In the genomic region with DNA sequence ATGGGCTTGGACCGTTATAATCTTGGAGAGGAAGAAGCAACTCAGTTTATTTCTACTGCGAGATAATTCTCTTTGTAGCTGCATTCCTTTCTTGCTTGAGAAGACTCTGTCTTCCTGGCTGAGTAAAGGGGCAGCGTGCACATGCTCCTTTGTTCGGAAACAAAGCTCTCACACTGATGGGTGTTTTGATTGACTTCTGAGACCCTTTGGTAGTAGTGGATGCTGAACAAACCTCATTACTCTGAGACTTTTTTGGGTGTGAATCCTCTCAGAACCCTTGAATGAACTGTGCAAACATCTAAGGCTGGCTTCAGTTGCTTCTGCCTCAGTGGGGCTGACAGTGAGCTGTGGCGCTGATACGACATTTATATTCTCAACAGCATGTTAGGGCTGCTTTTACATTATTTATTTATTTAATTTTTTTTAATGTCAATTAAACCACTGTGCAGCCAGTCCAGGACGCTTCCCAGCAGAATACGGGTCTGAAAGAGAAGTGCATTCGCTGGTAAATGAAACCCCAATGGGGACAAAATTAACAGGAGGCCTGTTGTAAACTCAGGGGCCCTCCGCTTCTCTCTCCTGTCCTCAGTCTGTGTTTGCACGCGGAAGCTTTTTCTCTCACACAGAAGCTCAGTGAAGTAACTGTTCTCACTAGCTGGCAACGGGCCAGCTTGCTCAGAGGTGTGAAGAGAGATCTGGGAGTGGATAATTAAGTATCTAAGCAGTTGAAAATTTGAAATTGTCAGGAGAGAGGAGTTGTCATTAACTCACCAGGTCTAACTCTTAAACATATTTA, we compare ENCODE assay signal across 10 mouse cellular contexts.
A peak's percentile ranks its signal among the peaks of the same experiment; 100 is the strongest.
DNase-seq lines count a peak whose midpoint lies in the region; ATAC-seq lines count a peak whose summit lies in the region.
"Had no signal": no experiment of that assay in that cellular context is flagged by ENCODE, and none has a peak within 500 bp of the region (broad histone marks: within the 10 kb centered on the region; RNA-seq: fewer than 3 reads in every experiment).

No protein-coding gene starts in this region.

- peak; percentile 26 for DNase-seq in embryo, embryonic 10 days (ENCODE audit: low spot score)
- no peak for DNase-seq in embryo, embryonic 9.5 days (ENCODE audit: extremely low spot score)
- peak; percentile 63 for DNase-seq in MN1 (ENCODE audit: low spot score)
- peak; percentile 51 for DNase-seq in mesoderm, embryonic 11.5 days (ENCODE audit: low read depth, low spot score)
- no peak for DNase-seq in spleen, postnatal 10 days (ENCODE audit: low spot score in 2 of 2)
- DNase-seq in urinary bladder, postnatal 25 days (ENCODE audit: low spot score), result no peak
- no peak for DNase-seq in layer of hippocampus, adult 18-20 months (ENCODE audit: low spot score in 2 of 2)

- H3K9me3 ChIP-seq in embryonic facial prominence, embryonic 15.5 days (replicated peaks), result no peaks in the 10 kb centered on the region
- H3K9me3 ChIP-seq: lung, embryonic 15.5 days; stomach, embryonic 15.5 days had no signal

- no peaks in the 10 kb centered on the region for H3K27me3 ChIP-seq in embryonic facial prominence, embryonic 15.5 days
- H3K27me3 ChIP-seq: lung, embryonic 15.5 days; stomach, embryonic 15.5 days had no signal

- peaks cover 25% of the 10 kb centered on the region for H3K4me1 ChIP-seq in embryonic facial prominence, embryonic 15.5 days

- no peaks in the 10 kb centered on the region for H3K36me3 ChIP-seq in embryonic facial prominence, embryonic 15.5 days
- H3K36me3 ChIP-seq: lung, embryonic 15.5 days; stomach, embryonic 15.5 days had no signal

- H3K4me2 ChIP-seq in embryonic facial prominence, embryonic 15.5 days (replicated peaks), result no peak overlapping the region
- H3K4me2 ChIP-seq: lung, embryonic 15.5 days; stomach, embryonic 15.5 days had no signal

- no peak overlapping the region for H3K4me3 ChIP-seq in embryonic facial prominence, embryonic 15.5 days (replicated peaks)
- H3K4me3 ChIP-seq: lung, embryonic 15.5 days; stomach, embryonic 15.5 days had no signal

- H3K27ac ChIP-seq in embryonic facial prominence, embryonic 15.5 days (replicated peaks), result 0 out of 2 replicates have a peak overlapping the region, but pooled peaks have one; percentile 1
- H3K27ac ChIP-seq: lung, embryonic 15.5 days; stomach, embryonic 15.5 days had no signal

- 58% methylated on average over 13 of the region's 13 CpGs for WGBS in embryonic facial prominence, embryonic 15.5 days

- no peak overlapping the region for H3K9ac ChIP-seq in embryonic facial prominence, embryonic 15.5 days
- H3K9ac ChIP-seq: lung, embryonic 15.5 days; stomach, embryonic 15.5 days had no signal

- ATAC-seq in embryonic facial prominence, embryonic 15.5 days (ENCODE audit: insufficient number of reproducible peaks, low FRiP score, low TSS enrichment, low read depth), result no peak

Comparison
In these comparisons a context has a peak if more than half of its experiments do, and no peak if none do; other contexts are left out.
1. DNase-seq: peak in embryo, embryonic 10 days (single experiment), MN1 (single experiment) and mesoderm, embryonic 11.5 days (single experiment); none in embryo, embryonic 9.5 days (single experiment), spleen, postnatal 10 days (0 of 2), urinary bladder, postnatal 25 days (single experiment) and layer of hippocampus, adult 18-20 months (0 of 2).